Mouse (Mus musculus) intestine, embryonic 16.5 days (tissue): ENCODE results near the gene Lcn3. TPM values are rescaled to one million over a fixed set of nuclear protein-coding genes. Genes with fewer than 3 reads are reported as not detected.
"Not testable (repeated sequence)": the region's sequence is repeated elsewhere in the genome, so short reads cannot be mapped to it uniquely, and the experiment has no call there.

Experiments
- ATAC-seq: fragments of 200-750 bp; cut with Nextera tagmentation; 2 replicates; pipeline ENCODE4 v1.8.0; 2017; ENCODE audit warnings: moderate TSS enrichment, moderate library complexity
- H3K27ac ChIP-seq: fragments of 300-500 bp; sonication (generic); 2 replicates; pipeline ENCODE4 v1.5.1; 2014; ENCODE audit warnings: mild to moderate bottlenecking, low read length
- H3K27me3 ChIP-seq: fragments of 300-500 bp; sonication (generic); replicated peaks from 2 replicates; pipeline ENCODE4 v1.6.1; 2014; ENCODE audit warnings: low read length, control low read depth, mixed read lengths; ENCODE audit not compliant: control insufficient read depth, insufficient read depth
- H3K36me3 ChIP-seq: fragments of 300-500 bp; sonication (generic); 2 replicates; pipeline ENCODE4 v1.6.1; 2014; ENCODE audit warnings: low read length, control low read depth; ENCODE audit not compliant: control insufficient read depth, insufficient read depth
- H3K4me1 ChIP-seq: fragments of 300-500 bp; sonication (generic); 2 replicates; pipeline ENCODE4 v1.6.1; 2014; ENCODE audit warnings: low read length, control low read depth, mixed read lengths; ENCODE audit not compliant: control insufficient read depth, insufficient read depth
- H3K4me2 ChIP-seq: fragments of 300-500 bp; sonication (generic); 2 replicates; pipeline ENCODE4 v1.6.1; 2014; ENCODE audit warnings: low read depth, low read length, control low read depth
- H3K4me3 ChIP-seq: fragments of 300-500 bp; sonication (generic); 2 replicates; pipeline ENCODE4 v1.5.1; 2014; ENCODE audit warnings: mild to moderate bottlenecking, low read length
- H3K9ac ChIP-seq: fragments of 300-500 bp; sonication (generic); 2 replicates; pipeline ENCODE4 v1.6.1; 2014; ENCODE audit warnings: low read depth, low read length
- H3K9me3 ChIP-seq: fragments of 300-500 bp; sonication (generic); 2 replicates; pipeline ENCODE4 v1.6.1; 2016; ENCODE audit warnings: low read length, control low read depth; ENCODE audit not compliant: control insufficient read depth
- WGBS: fragments of 180-500 bp; shearing (Covaris S2); extraction: QIAGEN DNeasy Blood & Tissue Kit; methylation state at CpG from one replicate; pipeline ENCODE4 v1.1.7; 2014; 5-methylcytosine and 5-hydroxymethylcytosine counted together
- polyA plus RNA-seq: library from polyadenylated mRNA; unstranded; fragments of >200 nt; fragmentation: Nextera tagmentation; extraction: Ambion mirVana; gene quantifications from 2 replicates; pipeline ENCODE4 v1.2.1, GENCODE M21; 2015

Gene Lcn3
- polyA plus RNA-seq, 1 experiment from 2014 or later = not detected

DNA sequence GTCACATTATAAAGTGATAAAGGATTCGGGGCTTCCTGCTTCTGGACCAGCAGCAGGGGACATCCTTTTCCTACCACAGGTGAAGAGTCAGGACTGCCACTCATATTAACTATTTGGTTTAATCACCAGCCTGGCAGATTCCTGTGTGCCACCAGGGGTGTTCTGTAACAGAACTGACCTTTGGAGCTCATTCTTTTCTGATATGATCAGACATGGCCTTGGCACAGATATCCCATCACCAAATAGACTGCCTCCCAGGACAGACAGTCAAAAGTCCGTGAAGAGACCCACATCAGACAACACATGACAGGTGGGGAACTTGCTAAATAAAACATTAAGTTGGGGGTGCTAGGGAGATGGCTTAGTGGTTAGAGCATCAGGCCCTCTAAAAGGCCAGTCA lies 46.3 kb downstream of the Lcn3 start:
- H3K9ac ChIP-seq = no peak overlapping the region
- no peak overlapping the region for H3K27ac ChIP-seq
- H3K27me3 ChIP-seq = no peaks in the 10 kb centered on the region
- H3K4me2 ChIP-seq = no peak overlapping the region
- no peak overlapping the region for H3K4me3 ChIP-seq
- ATAC-seq = no peak
- no peaks in the 10 kb centered on the region for H3K9me3 ChIP-seq
- WGBS = 62% methylated on average over 2 of the region's 2 CpGs
- H3K4me1 ChIP-seq = no peaks in the 10 kb centered on the region
- no peaks in the 10 kb centered on the region for H3K36me3 ChIP-seq

GRCm38 (mm10) chr2:25813364-25813763 lies 48.0 kb downstream of the Lcn3 start:
- Histone ChIP-seq H3K4me1 (no peaks in the 10 kb centered on the region), H3K9ac (no peak overlapping the region), H3K4me2 (no peak overlapping the region), H3K4me3 (no peak overlapping the region), H3K36me3 (no peaks in the 10 kb centered on the region), H3K9me3 (no peaks in the 10 kb centered on the region), H3K27me3 (no peaks in the 10 kb centered on the region), H3K27ac (no peak overlapping the region)
- 73% methylated on average over 5 of the region's 5 CpGs for WGBS
- no peak for ATAC-seq

- not testable (repeated sequence) for H3K9ac ChIP-seq, H3K9me3 ChIP-seq, H3K4me3 ChIP-seq, H3K4me1 ChIP-seq, H3K36me3 ChIP-seq, H3K27ac ChIP-seq, H3K27me3 ChIP-seq, ATAC-seq, H3K4me2 ChIP-seq
- WGBS = 68% methylated on average over 1 of the region's 1 CpGs
Observed at GRCm38 (mm10) chr2:25815748-25816147, 50.4 kb downstream of the Lcn3 start, which contains the start of gene Glt6d1. TSS of gene Glt6d1 (minus strand) at chr2:25815848.

Other genes with a start within 250 kb of the Lcn3 start
- gene Traf2, start 218.6 kb upstream of the Lcn3 start, polyA plus RNA-seq = 28.4 and 34.1 TPM in 2 replicates
- 343 and 364 TPM in 2 replicates for gene Edf1, start 207.7 kb upstream of the Lcn3 start, polyA plus RNA-seq
- 582 and 797 TPM in 2 replicates for gene Mamdc4, start 190.7 kb upstream of the Lcn3 start, polyA plus RNA-seq
- gene Phpt1, start 190.3 kb upstream of the Lcn3 start, polyA plus RNA-seq = 145 and 176 TPM in 2 replicates
- gene Ajm1, start 183.8 kb upstream of the Lcn3 start, polyA plus RNA-seq = 0.93 and 1.4 TPM in 2 replicates
- 45.8 and 52.7 TPM in 2 replicates for gene Rabl6, start 157.0 kb upstream of the Lcn3 start, polyA plus RNA-seq
- 0.12 and 0.18 TPM in 2 replicates for gene Ccdc183, start 147.9 kb upstream of the Lcn3 start, polyA plus RNA-seq
- 25.4 and 26.6 TPM in 2 replicates for gene Tmem141, start 143.6 kb upstream of the Lcn3 start, polyA plus RNA-seq
- 6.6 and 7.1 TPM in 2 replicates for gene Fcna, start 137.5 kb upstream of the Lcn3 start, polyA plus RNA-seq
- not detected in 2 replicates for gene Lcn8, start 112.4 kb upstream of the Lcn3 start, polyA plus RNA-seq
- gene Lcn5, start 107.6 kb upstream of the Lcn3 start, polyA plus RNA-seq = not detected in 2 replicates
- gene Lcn6, start 88.8 kb upstream of the Lcn3 start, polyA plus RNA-seq = not detected in 2 replicates
- not detected in 2 replicates for gene Lcn10, start 82.8 kb upstream of the Lcn3 start, polyA plus RNA-seq
- not detected in 2 replicates for gene Obp2a, start 65.5 kb upstream of the Lcn3 start, polyA plus RNA-seq
- 82.8 and 94.2 TPM in 2 replicates for gene Bmyc, start 58.8 kb upstream of the Lcn3 start, polyA plus RNA-seq
- not detected in 2 replicates for gene Obp2b, start 28.6 kb upstream of the Lcn3 start, polyA plus RNA-seq
- not detected in 2 replicates for gene Lcn11, start 11.4 kb downstream of the Lcn3 start, polyA plus RNA-seq
- gene Gm13539, start 16.7 kb downstream of the Lcn3 start, polyA plus RNA-seq = not detected in 2 replicates
- gene Glt6d1, start 50.3 kb downstream of the Lcn3 start, polyA plus RNA-seq = not detected in 2 replicates
- gene Lcn9, start 57.6 kb downstream of the Lcn3 start, polyA plus RNA-seq = not detected in 2 replicates
- gene Sohlh1, start 81.7 kb downstream of the Lcn3 start, polyA plus RNA-seq = not detected in 2 replicates
- gene Kcnt1, start 98.2 kb downstream of the Lcn3 start, polyA plus RNA-seq = 0.31 and 0.54 TPM in 2 replicates
- gene Camsap1, start 217.7 kb downstream of the Lcn3 start, polyA plus RNA-seq = 3.3 and 4.2 TPM in 2 replicates